7 mouse cellular contexts compared by ENCODE assay signal in the genomic region with DNA sequence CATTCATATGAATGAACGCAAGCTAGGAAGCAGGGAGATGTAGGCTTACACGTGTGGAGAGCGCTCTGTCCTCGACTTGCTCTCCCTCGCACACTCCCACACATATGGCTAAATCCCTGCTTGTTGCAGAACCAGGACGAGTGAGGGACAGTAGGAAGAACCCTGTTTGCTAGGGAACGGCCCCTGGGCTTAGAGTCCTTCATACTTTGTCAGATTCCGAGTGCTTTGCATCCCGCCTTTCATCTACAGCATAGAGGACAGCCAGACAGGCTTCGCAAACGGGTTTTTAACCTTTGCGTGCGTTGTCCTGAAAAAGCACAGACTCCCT. TPM values are rescaled to one million over a fixed set of nuclear protein-coding genes. Genes with fewer than 3 reads are reported as not detected.
DNase-seq lines count a peak whose midpoint lies in the region; ATAC-seq lines count a peak whose summit lies in the region.

A gene (minus strand): TSS at position 106 of the 328 bp plus-strand sequence.

- ATAC-seq in megakaryocyte, adult 5-6 weeks (ENCODE audit: poor library complexity, severe bottlenecking), result no peak
- peak; percentile 64 for ATAC-seq in embryonic facial prominence, embryonic 11.5 days (replicated peaks; ENCODE audit: insufficient number of reproducible peaks, low FRiP score, low TSS enrichment, low read depth)
- ATAC-seq in intestine, embryonic 15.5 days, result peak; percentile 75
- no peak for ATAC-seq in liver, embryonic 15.5 days (ENCODE audit: insufficient read depth)

- DNase-seq in embryonic facial prominence, embryonic 11.5 days (ENCODE audit: low spot score), result peak; percentile 49
- peak; percentile 28 for DNase-seq in right cerebral cortex, postnatal 4 days
- DNase-seq in lung, adult 18-20 months, result no peak

- 1% methylated on average over 13 of the region's 13 CpGs for WGBS in embryonic facial prominence, embryonic 11.5 days
- 2% methylated on average over 13 of the region's 13 CpGs for WGBS in intestine, embryonic 15.5 days
- WGBS in liver, embryonic 15.5 days (ENCODE audit: insufficient replicate concordance), result 5% methylated on average over 13 of the region's 13 CpGs

- no peaks in the 10 kb centered on the region for H3K36me3 ChIP-seq in megakaryocyte, embryonic 14.5 days (replicated peaks; ENCODE audit: low read length)
- H3K36me3 ChIP-seq in embryonic facial prominence, embryonic 11.5 days (replicated peaks; ENCODE audit: control insufficient read depth, insufficient read depth, low read depth, low read length), result no peaks in the 10 kb centered on the region
- H3K36me3 ChIP-seq in intestine, embryonic 15.5 days, result no peaks in the 10 kb centered on the region
- H3K36me3 ChIP-seq in liver, embryonic 15.5 days (replicated peaks), result no peaks in the 10 kb centered on the region

- H3K9me3 ChIP-seq in megakaryocyte, embryonic 14.5 days, result no peaks in the 10 kb centered on the region
- no peaks in the 10 kb centered on the region for H3K9me3 ChIP-seq in embryonic facial prominence, embryonic 11.5 days (replicated peaks; ENCODE audit: control insufficient read depth, low read length)
- H3K9me3 ChIP-seq in intestine, embryonic 15.5 days, result no peaks in the 10 kb centered on the region
- no peaks in the 10 kb centered on the region for H3K9me3 ChIP-seq in liver, embryonic 15.5 days (replicated peaks)

- peaks cover 8% of the 10 kb centered on the region; the same call in 1 of the 2 replicates for H3K4me1 ChIP-seq in megakaryocyte, embryonic 14.5 days
- no peaks in the 10 kb centered on the region for H3K4me1 ChIP-seq in embryonic facial prominence, embryonic 11.5 days (ENCODE audit: control insufficient read depth, insufficient read depth, low read length)
- no peaks in the 10 kb centered on the region for H3K4me1 ChIP-seq in intestine, embryonic 15.5 days (replicated peaks)
- H3K4me1 ChIP-seq in liver, embryonic 15.5 days (replicated peaks), result no peaks in the 10 kb centered on the region

- peak within 1 kb of the TSS; percentile 73 for H3K4me2 ChIP-seq in embryonic facial prominence, embryonic 11.5 days (ENCODE audit: low read depth, low read length)
- peak within 1 kb of the TSS; percentile 91 for H3K4me2 ChIP-seq in intestine, embryonic 15.5 days (replicated peaks)
- H3K4me2 ChIP-seq in liver, embryonic 15.5 days, result peak within 1 kb of the TSS; percentile 50

- peak within 1 kb of the TSS; percentile 38 for H3K4me3 ChIP-seq in megakaryocyte, embryonic 14.5 days (replicated peaks)
- H3K4me3 ChIP-seq in embryonic facial prominence, embryonic 11.5 days (ENCODE audit: low read depth, low read length), result peak within 1 kb of the TSS; percentile 48
- peak within 1 kb of the TSS; percentile 45 for H3K4me3 ChIP-seq in intestine, embryonic 15.5 days (replicated peaks)
- peak within 1 kb of the TSS; percentile 29; the same call in 1 of the 2 replicates for H3K4me3 ChIP-seq in liver, embryonic 15.5 days (replicated peaks)

- H3K27me3 ChIP-seq in megakaryocyte, embryonic 14.5 days (replicated peaks), result peaks cover 21% of the 10 kb centered on the region
- no peaks in the 10 kb centered on the region for H3K27me3 ChIP-seq in embryonic facial prominence, embryonic 11.5 days (ENCODE audit: control insufficient read depth, insufficient read depth, low read length)
- no peaks in the 10 kb centered on the region; the same call in 1 of the 2 replicates for H3K27me3 ChIP-seq in intestine, embryonic 15.5 days (replicated peaks)
- H3K27me3 ChIP-seq in liver, embryonic 15.5 days, result peaks cover 20% of the 10 kb centered on the region

- peak within 1 kb of the TSS; percentile 63 for H3K9ac ChIP-seq in embryonic facial prominence, embryonic 11.5 days (replicated peaks; ENCODE audit: low read length)
- peak within 1 kb of the TSS; percentile 53 for H3K9ac ChIP-seq in intestine, embryonic 15.5 days
- H3K9ac ChIP-seq in liver, embryonic 15.5 days, result no peak within 1 kb of the TSS

- no peak within 1 kb of the TSS for H3K27ac ChIP-seq in embryonic facial prominence, embryonic 11.5 days (replicated peaks; ENCODE audit: low read depth, low read length)
- H3K27ac ChIP-seq in intestine, embryonic 15.5 days, result no peak within 1 kb of the TSS
- no peak within 1 kb of the TSS for H3K27ac ChIP-seq in liver, embryonic 15.5 days (replicated peaks)

RNA-seq across cellular contexts. Expression of the gene that starts here (rescaled TPM):
- not detected in 2 replicates for polyA plus RNA-seq in megakaryocyte, embryonic 14.5 days (2012; ENCODE audit: insufficient read depth, low replicate concordance)
- total RNA-seq in megakaryocyte, adult 5-6 weeks (2015), result not detected in 2 replicates
- total RNA-seq in megakaryocyte, adult 5-6 weeks (2017), result not detected in 2 replicates
- 3.5 TPM in 2 replicates for polyA plus RNA-seq in embryonic facial prominence, embryonic 11.5 days (2014; fragmentation: Nextera tagmentation; extraction: Ambion mirVana)
- 3.8 TPM in 2 replicates for polyA plus RNA-seq in intestine, embryonic 15.5 days (2015; fragmentation: Nextera tagmentation; extraction: Ambion mirVana)
- 0.03 and 0.12 TPM in 2 replicates for polyA plus RNA-seq in liver, embryonic 15.5 days (2015; fragmentation: Nextera tagmentation; extraction: Ambion mirVana)

Comparison
In these comparisons a context has a peak if more than half of its experiments do, and no peak if none do; other contexts are left out.
1. ATAC-seq: peak in embryonic facial prominence, embryonic 11.5 days (single experiment) and intestine, embryonic 15.5 days (single experiment); none in megakaryocyte, adult 5-6 weeks (single experiment) and liver, embryonic 15.5 days (single experiment).
2. DNase-seq: peak in embryonic facial prominence, embryonic 11.5 days (single experiment) and right cerebral cortex, postnatal 4 days (single experiment); none in lung, adult 18-20 months (0 of 2).
3. Peak in every context shown above with its lines, with median percentiles within 50 percentile points of each other: H3K4me3 ChIP-seq and H3K4me2 ChIP-seq.